Mouse (Mus musculus) liver, embryonic 13.5 days (tissue): ENCODE data around the gene Dnajc27. TPM values are rescaled to one million over a fixed set of nuclear protein-coding genes. Genes with fewer than 3 reads are reported as not detected.

Source experiments
- ATAC-seq: fragments of 200-750 bp; cut with Nextera tagmentation; 2 replicates; pipeline ENCODE4 v1.8.0; 2017; ENCODE audit warnings: low read depth, mild to moderate bottlenecking, moderate number of reproducible peaks, moderate library complexity
- DNase-seq: peaks from one replicate; pipeline ENCODE4 v3.0.0; 2022
- H3K27ac ChIP-seq: fragments of 300-500 bp; sonication (generic); 2 replicates; pipeline ENCODE4 v1.5.1; 2015; ENCODE audit warnings: moderate library complexity, mild to moderate bottlenecking, inconsistent platforms
- H3K27me3 ChIP-seq: fragments of 300-500 bp; sonication (generic); 2 replicates; pipeline ENCODE4 v1.6.1; 2015; ENCODE audit warnings: mild to moderate bottlenecking, inconsistent platforms
- H3K36me3 ChIP-seq: fragments of 300-500 bp; sonication (generic); 2 replicates; pipeline ENCODE4 v1.6.1; 2015; ENCODE audit warnings: mild to moderate bottlenecking, inconsistent platforms
- H3K4me1 ChIP-seq: fragments of 300-500 bp; sonication (generic); replicated peaks from 2 replicates; pipeline ENCODE4 v1.6.1; 2015; ENCODE audit warnings: inconsistent platforms
- H3K4me2 ChIP-seq: fragments of 300-500 bp; sonication (generic); 2 replicates; pipeline ENCODE4 v1.6.1; 2015; ENCODE audit warnings: inconsistent platforms, mild to moderate bottlenecking, moderate library complexity
- H3K4me3 ChIP-seq: fragments of 300-500 bp; sonication (generic); replicated peaks from 2 replicates; pipeline ENCODE4 v1.5.1; 2015; ENCODE audit warnings: mild to moderate bottlenecking, inconsistent platforms
- H3K9ac ChIP-seq: fragments of 300-500 bp; sonication (generic); 2 replicates; pipeline ENCODE4 v1.6.1; 2015; ENCODE audit warnings: mild to moderate bottlenecking, inconsistent platforms
- H3K9me3 ChIP-seq: fragments of 300-500 bp; sonication (generic); replicated peaks from 2 replicates; pipeline ENCODE4 v1.6.1; 2016; ENCODE audit warnings: inconsistent platforms
- WGBS: fragments of 180-500 bp; shearing (Covaris S2); methylation state at CpG from one replicate; pipeline ENCODE4 v1.1.7; 2015; ENCODE audit not compliant: insufficient replicate concordance; 5-methylcytosine and 5-hydroxymethylcytosine counted together
- polyA plus RNA-seq: library from polyadenylated mRNA; unstranded; fragments of >200 nt; fragmentation: Nextera tagmentation; extraction: Ambion mirVana; gene quantifications from 2 replicates; pipeline ENCODE4 v1.2.1, GENCODE M21; 2015

The Dnajc27 gene
- polyA plus RNA-seq, 1 experiment from 2014 or later: 2.0 TPM

- Histone ChIP-seq H3K9me3 (no peaks in the 10 kb centered on the region), H3K27me3 (peaks cover 7% of the 10 kb centered on the region; the same call in 1 of the 2 replicates), H3K9ac (no peak overlapping the region), H3K4me3 (no peak overlapping the region), H3K27ac (no peak overlapping the region), H3K4me2 (no peak overlapping the region), H3K4me1 (no peaks in the 10 kb centered on the region), H3K36me3 (no peaks in the 10 kb centered on the region)
- ATAC-seq (no peak), DNase-seq (no peak)
- WGBS: 63% methylated on average over 9 of the region's 9 CpGs
These were observed 24.1 kb upstream of the Dnajc27 start for GRCm38 (mm10) chr12:4058321-4058720.

DNA sequence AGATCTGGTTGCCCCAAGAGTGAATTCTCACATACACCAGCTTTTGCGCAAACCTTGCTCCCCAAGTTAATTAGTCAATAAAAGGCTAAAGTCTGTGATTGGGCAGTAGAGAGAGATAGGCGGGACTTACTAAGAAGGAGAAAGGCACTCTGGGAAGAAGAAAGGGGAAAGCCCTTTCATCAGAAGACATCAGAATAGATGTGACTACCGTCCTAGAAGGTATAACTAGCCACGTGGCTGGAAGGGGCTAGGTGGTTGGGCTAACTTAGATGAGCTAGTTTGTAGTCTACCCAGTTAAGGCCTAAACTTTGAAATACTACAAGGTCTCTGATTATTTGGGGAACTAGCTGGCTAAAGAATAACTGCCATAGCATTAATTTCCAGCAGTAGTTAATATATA is 22.7 kb upstream of the Dnajc27 start:
- WGBS: 68% methylated on average over 4 of the region's 4 CpGs

DNA sequence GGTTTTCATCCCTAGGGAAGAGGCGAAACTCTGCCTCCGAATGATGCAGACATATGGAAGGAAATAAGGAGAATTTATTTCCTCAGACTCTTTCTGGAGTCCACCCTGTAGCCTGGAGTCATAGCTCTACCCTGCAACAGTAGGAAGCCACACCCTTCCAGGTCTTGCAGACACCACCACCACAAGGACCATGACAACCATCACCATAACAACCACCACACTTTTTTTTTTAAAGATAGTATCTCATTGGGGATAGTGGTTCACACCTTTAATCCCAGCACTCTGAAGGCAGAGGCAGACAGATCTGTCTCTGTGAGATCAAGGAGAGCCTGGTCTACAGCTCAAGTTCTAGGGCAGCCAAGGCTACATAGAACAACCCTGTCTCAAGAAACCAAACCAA is 16.9 kb upstream of the Dnajc27 start:
- Histone ChIP-seq H3K9ac (no peak overlapping the region), H3K27me3 (no peaks in the 10 kb centered on the region; the same call in 1 of the 2 replicates), H3K9me3 (no peaks in the 10 kb centered on the region), H3K27ac (no peak overlapping the region), H3K4me2 (peak overlapping the region; percentile 23; the same call in 1 of the 2 replicates), H3K4me1 (peaks cover 25% of the 10 kb centered on the region), H3K36me3 (no peaks in the 10 kb centered on the region), H3K4me3 (no peak overlapping the region)
- 76% methylated on average over 2 of the region's 2 CpGs for WGBS
- DNase-seq (no peak), ATAC-seq (peak; percentile 43; the same call in 1 of the 2 replicates)

More for the DNA sequence above, 22.7 kb upstream of the Dnajc27 start:
- no peaks in the 10 kb centered on the region for H3K9me3 ChIP-seq
- no peak for ATAC-seq
- H3K9ac ChIP-seq: no peak overlapping the region
- no peak overlapping the region for H3K27ac ChIP-seq
- H3K4me2 ChIP-seq: no peak overlapping the region
- H3K36me3 ChIP-seq: no peaks in the 10 kb centered on the region
- no peaks in the 10 kb centered on the region for H3K27me3 ChIP-seq
- no peak for DNase-seq
- H3K4me3 ChIP-seq: no peak overlapping the region
- H3K4me1 ChIP-seq: peaks cover 5% of the 10 kb centered on the region

- Histone ChIP-seq H3K4me2 (peak overlapping the region; percentile 23; the same call in 1 of the 2 replicates), H3K9me3 (no peaks in the 10 kb centered on the region), H3K36me3 (no peaks in the 10 kb centered on the region), H3K4me3 (no peak overlapping the region), H3K9ac (no peak overlapping the region), H3K27me3 (no peaks in the 10 kb centered on the region; the same call in 1 of the 2 replicates), H3K4me1 (peaks cover 25% of the 10 kb centered on the region), H3K27ac (no peak overlapping the region)
- DNase-seq: peak; percentile 9
- 25% methylated on average over 8 of the region's 8 CpGs for WGBS
- peak; percentile 82 for ATAC-seq
These were observed 16.4 kb upstream of the Dnajc27 start for GRCm38 (mm10) chr12:4065944-4066343.

DNA sequence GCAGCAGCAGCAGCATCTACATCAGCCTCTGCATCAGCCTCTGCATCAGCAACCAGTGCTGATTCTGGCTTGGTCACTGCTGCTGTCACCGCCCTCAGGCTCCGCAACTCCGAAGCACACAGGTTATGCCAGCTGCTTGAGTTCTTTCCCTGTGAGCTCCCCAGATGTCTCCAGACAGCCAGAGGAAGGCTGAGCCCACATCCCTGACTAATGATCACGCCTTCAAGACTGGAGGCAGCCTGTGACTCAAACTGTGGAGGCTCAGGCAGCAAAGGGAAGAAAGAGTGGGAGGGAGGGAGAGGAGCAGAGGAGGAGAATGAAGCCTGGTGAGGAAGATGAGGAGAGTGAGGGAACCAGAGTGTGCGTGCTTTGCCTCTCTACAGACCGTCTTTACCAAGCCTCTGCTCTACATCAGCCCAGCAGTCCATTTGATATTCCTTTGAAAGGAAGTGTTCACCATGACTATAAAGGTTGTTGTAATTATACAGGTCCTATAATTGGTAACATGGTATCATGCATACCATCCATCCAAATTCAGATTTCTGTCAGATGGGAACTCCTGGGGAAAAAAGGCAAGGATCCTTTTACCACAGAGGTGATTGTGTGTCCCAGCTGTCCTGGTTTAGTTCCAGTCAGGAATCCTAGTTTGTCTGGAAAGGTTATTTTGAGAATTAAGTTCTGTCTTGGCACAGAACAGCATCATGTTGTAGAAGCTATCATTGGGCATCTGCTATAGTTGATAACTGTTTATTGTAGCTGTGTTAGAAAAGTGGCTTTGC is 15.5 kb upstream of the Dnajc27 start:
- ATAC-seq (no peak), DNase-seq (no peak)
- peaks cover 25% of the 10 kb centered on the region for H3K4me1 ChIP-seq
- H3K36me3 ChIP-seq: no peaks in the 10 kb centered on the region
- no peak overlapping the region for H3K27ac ChIP-seq
- no peak overlapping the region for H3K9ac ChIP-seq
- 0 out of 2 replicates have a peak overlapping the region, but pooled peaks have one; percentile 23 for H3K4me2 ChIP-seq
- WGBS: 58% methylated on average over 6 of the region's 6 CpGs
- no peak overlapping the region for H3K4me3 ChIP-seq
- H3K9me3 ChIP-seq: no peaks in the 10 kb centered on the region
- H3K27me3 ChIP-seq: peaks cover 3% of the 10 kb centered on the region; the same call in 1 of the 2 replicates

GRCm38 (mm10) chr12:4068551-4068950 is 13.8 kb upstream of the Dnajc27 start:
- H3K9me3 ChIP-seq: no peaks in the 10 kb centered on the region
- H3K9ac ChIP-seq: no peak overlapping the region
- H3K27me3 ChIP-seq: peaks cover 4% of the 10 kb centered on the region; the same call in 1 of the 2 replicates
- WGBS: 67% methylated on average over 4 of the region's 4 CpGs
- H3K4me1 ChIP-seq: peaks cover 25% of the 10 kb centered on the region
- ATAC-seq: no peak
- H3K36me3 ChIP-seq: no peaks in the 10 kb centered on the region
- no peak for DNase-seq
- no peak overlapping the region for H3K4me3 ChIP-seq
- no peak overlapping the region for H3K27ac ChIP-seq
- no peak overlapping the region for H3K4me2 ChIP-seq

GRCm38 (mm10) chr12:4071671-4072070 is 10.7 kb upstream of the Dnajc27 start:
- no peaks in the 10 kb centered on the region for H3K9me3 ChIP-seq
- H3K4me1 ChIP-seq: peaks cover 2% of the 10 kb centered on the region
- no peak for DNase-seq
- H3K27me3 ChIP-seq: 0 out of 2 replicates have a peak, but pooled peaks cover 4% of the 10 kb centered on the region
- H3K4me3 ChIP-seq: no peak overlapping the region
- no peaks in the 10 kb centered on the region for H3K36me3 ChIP-seq
- no peak overlapping the region for H3K4me2 ChIP-seq
- no peak overlapping the region for H3K27ac ChIP-seq
- no peak overlapping the region for H3K9ac ChIP-seq
- ATAC-seq: no peak
- 73% methylated on average over 9 of the region's 9 CpGs for WGBS

DNA sequence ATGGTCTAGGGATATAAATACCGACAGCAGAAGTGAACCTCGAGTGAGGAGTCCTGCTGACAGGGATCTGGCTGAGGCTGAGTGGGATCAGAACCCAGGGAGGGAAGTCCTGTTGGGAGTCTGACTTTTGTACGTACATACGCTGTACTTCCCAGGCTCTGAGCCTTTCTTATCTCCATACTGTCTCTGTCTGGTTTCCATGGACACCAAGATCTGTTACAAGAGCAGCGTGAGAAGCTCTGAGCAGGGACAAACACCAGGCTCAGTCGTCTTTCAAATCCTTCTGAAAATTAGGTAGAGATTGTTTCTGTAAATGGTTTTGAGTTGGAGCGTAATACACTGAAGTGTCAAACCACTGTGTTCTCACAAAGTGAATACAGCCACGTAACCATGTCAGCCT is 7.0 kb upstream of the Dnajc27 start:
- Histone ChIP-seq H3K9ac (no peak overlapping the region), H3K4me1 (no peaks in the 10 kb centered on the region), H3K27ac (no peak overlapping the region), H3K36me3 (no peaks in the 10 kb centered on the region), H3K27me3 (0 out of 2 replicates have a peak, but pooled peaks cover 4% of the 10 kb centered on the region), H3K4me2 (no peak overlapping the region), H3K9me3 (no peaks in the 10 kb centered on the region), H3K4me3 (no peak overlapping the region)
- DNase-seq (no peak), ATAC-seq (no peak)
- WGBS: 54% methylated on average over 8 of the region's 8 CpGs

DNA sequence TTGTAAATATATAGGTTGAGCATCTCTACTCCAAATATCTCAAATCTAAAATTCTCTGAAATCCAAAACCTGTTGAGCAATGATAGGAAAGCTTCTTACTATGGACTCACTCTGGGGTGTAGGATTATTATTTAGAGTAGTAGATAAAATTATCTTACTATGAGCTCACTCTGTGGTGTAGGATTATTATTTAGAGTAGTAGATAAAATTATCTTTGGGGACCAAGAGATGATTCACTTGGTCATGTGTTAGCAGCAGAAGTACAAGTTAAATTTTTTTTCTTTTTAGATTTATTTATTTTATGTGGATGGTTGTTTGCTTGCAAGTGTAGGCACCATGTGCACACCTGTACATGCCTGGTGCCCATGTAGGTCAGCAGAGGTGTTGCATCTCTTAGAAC is 6.0 kb upstream of the Dnajc27 start:
- H3K9ac ChIP-seq: no peak overlapping the region
- no peak for ATAC-seq
- H3K4me2 ChIP-seq: no peak overlapping the region
- no peak for DNase-seq
- H3K36me3 ChIP-seq: no peaks in the 10 kb centered on the region
- H3K4me1 ChIP-seq: no peaks in the 10 kb centered on the region
- H3K4me3 ChIP-seq: no peak overlapping the region
- H3K9me3 ChIP-seq: no peaks in the 10 kb centered on the region
- no peak overlapping the region for H3K27ac ChIP-seq
- 0 out of 2 replicates have a peak, but pooled peaks cover 4% of the 10 kb centered on the region for H3K27me3 ChIP-seq

DNA sequence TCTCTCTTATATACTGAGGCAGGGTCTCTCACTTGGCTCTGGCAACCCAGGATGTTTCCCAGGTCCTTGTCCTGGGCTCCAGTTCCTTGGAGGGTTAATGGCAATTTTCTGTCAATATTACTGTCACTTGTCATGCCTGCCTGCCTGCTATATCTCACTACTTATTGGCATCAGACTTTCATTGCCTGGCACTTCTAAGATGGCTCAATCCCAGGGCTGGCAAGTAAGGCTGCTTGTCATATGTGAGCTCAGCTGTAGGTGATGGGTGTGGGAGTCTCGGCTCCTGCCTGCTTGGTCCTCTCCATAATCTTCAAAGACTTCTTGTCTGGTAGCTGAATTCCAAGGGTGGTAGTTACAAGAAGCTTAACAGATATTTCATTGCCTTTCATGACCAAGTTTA is 4.3 kb upstream of the Dnajc27 start:
- no peak for ATAC-seq
- Histone ChIP-seq H3K27me3 (no peaks in the 10 kb centered on the region), H3K9me3 (no peaks in the 10 kb centered on the region), H3K9ac (no peak overlapping the region), H3K36me3 (no peaks in the 10 kb centered on the region), H3K4me2 (no peak overlapping the region), H3K4me3 (no peak overlapping the region), H3K27ac (no peak overlapping the region), H3K4me1 (peaks cover 12% of the 10 kb centered on the region)
- 49% methylated on average over 1 of the region's 1 CpGs for WGBS
- DNase-seq: no peak

DNA sequence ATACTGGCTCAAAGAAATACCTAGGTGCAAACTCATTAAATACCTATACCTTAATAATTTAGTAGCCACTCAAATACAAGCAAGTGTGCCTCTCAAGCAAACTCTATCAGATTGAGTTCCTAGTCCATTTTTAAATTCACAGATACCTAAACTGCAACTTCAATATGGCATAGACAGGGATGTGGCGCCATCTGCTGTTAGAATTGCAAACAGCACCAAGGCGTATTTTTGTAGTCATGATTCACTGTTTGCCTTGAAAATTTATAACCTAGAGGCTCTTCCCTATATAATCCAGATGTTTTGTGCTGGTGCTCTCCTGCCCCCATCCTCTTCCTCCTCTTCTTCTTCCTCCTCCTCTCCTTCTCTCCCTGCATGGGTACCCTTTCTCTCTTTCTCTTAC is 2.1 kb upstream of the Dnajc27 start:
- no peaks in the 10 kb centered on the region for H3K27me3 ChIP-seq
- no peak overlapping the region for H3K4me2 ChIP-seq
- no peak overlapping the region for H3K27ac ChIP-seq
- no peak overlapping the region for H3K9ac ChIP-seq
- DNase-seq: peak; percentile 42
- no peak overlapping the region for H3K4me3 ChIP-seq
- H3K9me3 ChIP-seq: no peaks in the 10 kb centered on the region
- ATAC-seq: no peak
- peaks cover 20% of the 10 kb centered on the region for H3K4me1 ChIP-seq
- no peaks in the 10 kb centered on the region for H3K36me3 ChIP-seq
- WGBS: 0% methylated on average over 2 of the region's 2 CpGs

DNA sequence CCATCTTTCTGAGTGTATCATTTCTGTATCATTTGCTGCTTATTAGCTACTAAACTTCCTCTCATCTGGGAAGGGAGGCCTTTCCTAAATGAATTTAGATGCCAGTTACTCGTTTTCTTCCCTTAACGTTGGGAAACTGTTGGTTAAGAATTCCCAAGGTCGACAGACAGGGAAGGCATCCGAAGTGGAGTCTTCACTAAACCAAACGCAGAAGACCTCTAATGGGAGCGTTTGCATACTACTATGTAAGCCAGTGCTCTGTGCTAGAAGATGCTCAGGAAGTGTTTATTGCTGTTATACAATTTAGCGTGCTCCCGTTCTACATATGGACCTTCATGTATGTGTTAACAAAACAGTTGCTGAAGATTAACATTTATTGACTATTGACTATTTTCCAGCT is 1.1 kb downstream of the Dnajc27 start:
- no peaks in the 10 kb centered on the region for H3K9me3 ChIP-seq
- peaks cover 20% of the 10 kb centered on the region for H3K4me1 ChIP-seq
- peak overlapping the region; percentile 82 for H3K4me2 ChIP-seq
- 62% methylated on average over 8 of the region's 8 CpGs for WGBS
- no peak for ATAC-seq
- peak overlapping the region; percentile 67; the same call in 1 of the 2 replicates for H3K4me3 ChIP-seq
- H3K27me3 ChIP-seq: no peaks in the 10 kb centered on the region
- peaks cover 20% of the 10 kb centered on the region for H3K36me3 ChIP-seq
- no peak for DNase-seq
- 0 out of 2 replicates have a peak overlapping the region, but pooled peaks have one; percentile 76 for H3K9ac ChIP-seq
- no peak overlapping the region for H3K27ac ChIP-seq
